Mouse (Mus musculus) neural tube, embryonic 12.5 days (tissue): Measurements from ENCODE around the gene Baz1b. TPM values are rescaled to one million over a fixed set of nuclear protein-coding genes. Genes with fewer than 3 reads are reported as not detected.

ENCODE experiments used
- ATAC-seq: fragments of 200-750 bp; cut with Nextera tagmentation; 2 replicates; pipeline ENCODE4 v1.8.0; 2017; ENCODE audit warnings: low read depth, mild to moderate bottlenecking, moderate TSS enrichment, moderate library complexity; ENCODE audit not compliant: low FRiP score
- H3K27ac ChIP-seq: fragments of 300-500 bp; sonication (generic); 2 replicates; pipeline ENCODE4 v1.5.1; 2016
- H3K27me3 ChIP-seq: fragments of 300-500 bp; sonication (generic); replicated peaks from 2 replicates; pipeline ENCODE4 v1.6.1; 2016; ENCODE audit warnings: mild to moderate bottlenecking
- H3K36me3 ChIP-seq: fragments of 300-500 bp; sonication (generic); 2 replicates; pipeline ENCODE4 v1.6.1; 2016; ENCODE audit warnings: mild to moderate bottlenecking
- H3K4me1 ChIP-seq: fragments of 300-500 bp; sonication (generic); 2 replicates; pipeline ENCODE4 v1.6.1; 2016
- H3K4me2 ChIP-seq: fragments of 300-500 bp; sonication (generic); replicated peaks from 2 replicates; pipeline ENCODE4 v1.6.1; 2016; ENCODE audit warnings: mild to moderate bottlenecking
- H3K4me3 ChIP-seq: fragments of 300-500 bp; sonication (generic); 2 replicates; pipeline ENCODE4 v1.5.1; 2016
- H3K9ac ChIP-seq: fragments of 300-500 bp; sonication (generic); 2 replicates; pipeline ENCODE4 v1.6.1; 2016; ENCODE audit warnings: mild to moderate bottlenecking
- H3K9me3 ChIP-seq: fragments of 300-500 bp; sonication (generic); 2 replicates; pipeline ENCODE4 v1.6.1; 2016; ENCODE audit warnings: mild to moderate bottlenecking
- WGBS: fragments of 180-500 bp; shearing (Covaris S2); methylation state at CpG from one replicate; pipeline ENCODE4 v1.1.7; 2016; 5-methylcytosine and 5-hydroxymethylcytosine counted together
- polyA plus RNA-seq: library from polyadenylated mRNA; unstranded; fragments of >200 nt; fragmentation: Nextera tagmentation; extraction: Ambion mirVana; gene quantifications from 2 replicates; pipeline ENCODE4 v1.2.1, GENCODE M21; 2016

Gene Baz1b
- polyA plus RNA-seq, 1 experiment from 2014 or later = 54.7 TPM

DNA sequence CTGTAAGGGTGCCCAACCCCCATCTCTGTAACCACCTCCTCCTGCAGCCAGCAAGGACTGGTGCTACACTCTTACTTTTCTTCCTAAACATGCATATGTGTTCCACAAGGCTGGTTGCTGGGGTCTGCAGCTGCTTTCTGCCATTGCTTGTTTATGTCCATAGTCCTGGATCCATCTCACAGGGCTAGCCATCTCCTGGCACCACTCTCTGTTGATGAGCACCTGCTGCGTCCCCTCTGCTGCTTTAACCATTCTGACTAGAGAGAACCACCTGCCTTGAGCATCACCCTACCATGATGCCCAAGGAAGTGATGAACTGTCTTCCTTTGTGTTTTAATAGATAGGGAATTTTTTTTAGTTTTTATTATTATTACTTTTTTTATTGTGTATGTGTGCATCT is 56.1 kb downstream of the Baz1b start:
- H3K4me1 ChIP-seq = peaks cover 3% of the 10 kb centered on the region
- 85% methylated on average over 1 of the region's 1 CpGs for WGBS
- no peak overlapping the region for H3K27ac ChIP-seq
- ATAC-seq = no peak
- no peak overlapping the region for H3K4me2 ChIP-seq
- no peaks in the 10 kb centered on the region for H3K9me3 ChIP-seq
- no peaks in the 10 kb centered on the region for H3K27me3 ChIP-seq
- no peak overlapping the region for H3K9ac ChIP-seq
- peaks cover 89% of the 10 kb centered on the region for H3K36me3 ChIP-seq
- no peak overlapping the region for H3K4me3 ChIP-seq

DNA sequence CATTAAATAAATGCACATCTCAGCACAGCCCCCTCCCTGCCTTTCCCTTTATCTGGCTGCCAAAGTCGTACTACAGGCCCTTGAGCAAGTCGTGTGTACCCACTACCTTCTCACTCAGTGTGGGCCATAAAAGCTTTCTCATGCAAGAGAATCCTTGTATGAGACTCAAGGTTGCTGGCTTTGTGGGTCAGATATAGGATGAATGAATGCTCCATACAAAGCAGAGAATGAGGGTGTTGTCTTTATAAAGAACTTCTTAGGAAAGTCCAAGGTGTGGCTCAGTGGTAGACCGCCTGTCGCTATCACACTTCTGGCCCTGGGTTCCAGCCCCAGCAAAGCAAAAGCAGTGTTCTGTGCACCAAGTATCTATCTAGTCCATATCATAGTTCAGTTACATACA is 59.5 kb downstream of the Baz1b start:
- Histone ChIP-seq H3K36me3 (peaks cover 55% of the 10 kb centered on the region), H3K9ac (no peak overlapping the region), H3K4me2 (no peak overlapping the region), H3K4me1 (peaks cover 32% of the 10 kb centered on the region), H3K9me3 (no peaks in the 10 kb centered on the region), H3K27ac (no peak overlapping the region), H3K27me3 (peaks cover 12% of the 10 kb centered on the region), H3K4me3 (no peak overlapping the region)
- ATAC-seq = no peak
- WGBS = 69% methylated on average over 4 of the region's 4 CpGs

DNA sequence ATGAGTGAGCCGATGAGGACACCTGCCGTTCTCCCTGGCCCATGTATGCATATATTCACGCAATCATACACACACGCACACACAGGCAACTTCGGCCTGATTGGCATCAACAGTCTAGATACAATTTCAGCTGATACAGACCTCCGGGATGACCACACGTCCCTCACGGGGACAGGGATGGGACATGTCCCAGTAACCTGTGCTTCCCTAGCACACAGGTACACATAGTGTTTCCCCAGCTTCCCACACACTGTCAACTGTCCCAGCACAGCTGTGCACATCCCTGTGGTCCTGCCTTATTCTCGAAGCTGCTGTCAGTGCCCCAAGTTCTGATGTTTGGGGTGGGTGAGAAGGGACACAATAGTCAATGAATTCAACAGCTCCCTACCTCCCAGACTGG is 60.3 kb downstream of the Baz1b start:
- Histone ChIP-seq H3K27me3 (peaks cover 12% of the 10 kb centered on the region), H3K36me3 (peaks cover 47% of the 10 kb centered on the region), H3K9me3 (no peaks in the 10 kb centered on the region), H3K4me3 (no peak overlapping the region), H3K27ac (no peak overlapping the region), H3K4me2 (peak overlapping the region; percentile 98), H3K9ac (no peak overlapping the region), H3K4me1 (peaks cover 32% of the 10 kb centered on the region)
- WGBS = 74% methylated on average over 9 of the region's 9 CpGs
- no peak for ATAC-seq

DNA sequence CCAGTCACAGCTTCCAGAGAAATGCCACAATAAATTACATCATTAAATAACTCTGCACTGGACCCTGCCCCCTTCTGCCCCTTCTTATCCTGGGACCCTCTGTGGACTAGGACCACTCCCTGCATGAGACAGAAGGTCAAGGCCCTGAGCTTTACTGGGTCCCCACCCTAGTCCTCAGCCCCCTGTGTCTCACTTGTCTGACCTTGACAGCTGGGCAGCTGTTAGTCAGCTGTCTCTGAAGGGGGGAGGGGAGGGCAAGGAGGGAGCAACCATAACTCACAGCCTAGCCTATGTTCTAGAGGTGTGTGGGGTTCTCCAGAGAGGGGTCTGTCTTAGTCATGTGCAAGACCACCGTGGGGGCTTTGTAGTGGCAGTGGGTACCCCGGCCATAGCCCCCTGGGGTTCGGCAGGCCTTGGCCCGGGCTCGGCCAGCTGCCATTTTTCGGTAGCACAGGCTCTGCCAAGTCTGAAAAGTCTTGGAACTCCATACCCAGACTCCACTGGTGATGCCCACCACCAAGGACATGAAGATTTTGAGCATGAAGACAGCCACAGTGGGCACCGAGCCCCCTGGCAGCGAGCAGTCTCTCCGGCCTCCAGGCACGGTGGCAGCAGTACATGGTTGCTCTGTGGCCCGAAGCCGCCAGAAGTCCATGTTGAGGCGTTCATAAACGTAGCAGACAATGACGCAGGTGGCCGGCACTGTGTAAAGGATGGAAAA is 62.1 kb downstream of the Baz1b start:
- Histone ChIP-seq H3K4me3 (peak overlapping the region; percentile 59), H3K4me1 (peaks cover 41% of the 10 kb centered on the region)
- no peak for ATAC-seq

DNA sequence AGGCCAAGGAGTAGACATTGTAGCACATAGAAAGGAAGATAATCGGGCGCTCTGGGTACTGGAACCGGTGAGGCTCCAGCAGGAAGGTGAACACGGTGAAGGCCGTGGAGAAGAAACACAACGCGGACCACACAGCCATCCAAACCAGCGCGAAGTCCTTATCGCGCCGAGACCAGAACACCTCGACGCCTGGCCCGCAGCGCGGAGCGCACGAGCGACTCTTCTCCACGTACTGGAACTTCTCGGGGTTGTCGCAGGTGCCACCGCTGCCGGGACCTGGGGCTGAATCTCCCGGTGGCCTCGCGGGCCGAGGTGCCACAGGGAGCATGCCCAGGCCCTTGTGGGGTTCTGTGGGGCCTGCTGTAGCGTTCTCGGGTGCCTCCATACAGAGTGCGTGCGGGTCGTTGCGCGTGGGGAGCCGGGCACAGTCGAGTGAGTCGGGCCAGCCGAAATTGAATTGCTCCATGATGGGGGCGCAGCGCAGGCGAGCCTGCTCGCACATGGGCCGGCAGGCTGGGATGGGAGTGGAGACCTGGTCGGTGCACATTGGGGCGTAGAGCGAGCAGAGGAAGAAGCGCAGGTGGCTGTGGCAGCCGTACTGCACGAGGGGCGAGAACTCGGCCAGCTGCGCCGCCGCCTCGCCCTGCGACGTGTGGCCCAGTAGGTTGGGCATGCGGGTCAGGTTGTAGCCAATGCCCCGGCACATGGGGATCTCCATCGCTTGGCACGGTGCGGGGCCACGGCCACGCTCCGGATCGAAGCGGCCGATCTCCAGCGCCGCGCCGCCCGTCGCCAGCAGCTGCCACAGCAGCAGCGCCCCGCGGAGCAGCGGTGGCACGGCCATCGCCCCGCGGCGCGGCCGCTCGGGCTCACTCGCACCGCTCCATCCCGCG is 63.4 kb downstream of the Baz1b start:
- Histone ChIP-seq H3K36me3 (peaks cover 17% of the 10 kb centered on the region), H3K4me2 (peak overlapping the region; percentile 98), H3K9me3 (no peaks in the 10 kb centered on the region), H3K4me3 (peak overlapping the region; percentile 59), H3K27me3 (peaks cover 12% of the 10 kb centered on the region), H3K4me1 (peaks cover 44% of the 10 kb centered on the region), H3K27ac (no peak overlapping the region), H3K9ac (peak overlapping the region; percentile 67)
- 1% methylated on average over 92 of the region's 92 CpGs for WGBS
- ATAC-seq = peak; percentile 25

More for the DNA sequence above, 62.1 kb downstream of the Baz1b start:
- 80% methylated on average over 16 of the region's 16 CpGs for WGBS
- Histone ChIP-seq H3K9me3 (no peaks in the 10 kb centered on the region), H3K27me3 (peaks cover 12% of the 10 kb centered on the region), H3K9ac (peak overlapping the region; percentile 67; the same call in 1 of the 2 replicates), H3K36me3 (peaks cover 31% of the 10 kb centered on the region), H3K27ac (no peak overlapping the region), H3K4me2 (peak overlapping the region; percentile 98)

DNA sequence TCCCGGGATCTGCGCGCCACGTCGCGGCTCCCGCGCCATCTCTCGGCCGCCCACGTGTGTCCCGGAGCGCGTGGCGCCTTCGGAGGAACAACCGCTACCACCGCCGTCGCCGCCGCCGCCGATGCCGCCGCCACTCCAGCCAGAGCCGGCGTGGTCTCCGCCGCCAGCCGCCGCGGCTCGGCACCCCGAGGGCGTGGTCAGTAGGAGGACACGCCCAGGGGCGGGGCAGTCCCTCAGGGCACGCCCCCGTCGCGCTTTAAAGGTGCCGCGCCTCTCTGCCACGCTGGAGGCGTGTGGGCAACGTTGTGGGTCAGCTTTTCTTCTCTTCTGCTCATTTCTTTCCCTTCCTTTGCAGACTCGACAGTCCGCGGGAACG is 64.0 kb downstream of the Baz1b start, which contains the start of gene Fzd9:
Fzd9 (minus strand) TSS at position 152 of the 376 bp plus-strand sequence.
- Histone ChIP-seq H3K36me3 (0 out of 2 replicates have a peak, but pooled peaks cover 12% of the 10 kb centered on the region), H3K27me3 (peaks cover 12% of the 10 kb centered on the region), H3K4me3 (peak within 1 kb of the TSS; percentile 59), H3K9ac (peak within 1 kb of the TSS; percentile 67), H3K27ac (no peak within 1 kb of the TSS), H3K4me1 (peaks cover 44% of the 10 kb centered on the region), H3K9me3 (no peaks in the 10 kb centered on the region), H3K4me2 (peak within 1 kb of the TSS; percentile 98)
- 0% methylated on average over 51 of the region's 51 CpGs for WGBS
- peak; percentile 61 for ATAC-seq

DNA sequence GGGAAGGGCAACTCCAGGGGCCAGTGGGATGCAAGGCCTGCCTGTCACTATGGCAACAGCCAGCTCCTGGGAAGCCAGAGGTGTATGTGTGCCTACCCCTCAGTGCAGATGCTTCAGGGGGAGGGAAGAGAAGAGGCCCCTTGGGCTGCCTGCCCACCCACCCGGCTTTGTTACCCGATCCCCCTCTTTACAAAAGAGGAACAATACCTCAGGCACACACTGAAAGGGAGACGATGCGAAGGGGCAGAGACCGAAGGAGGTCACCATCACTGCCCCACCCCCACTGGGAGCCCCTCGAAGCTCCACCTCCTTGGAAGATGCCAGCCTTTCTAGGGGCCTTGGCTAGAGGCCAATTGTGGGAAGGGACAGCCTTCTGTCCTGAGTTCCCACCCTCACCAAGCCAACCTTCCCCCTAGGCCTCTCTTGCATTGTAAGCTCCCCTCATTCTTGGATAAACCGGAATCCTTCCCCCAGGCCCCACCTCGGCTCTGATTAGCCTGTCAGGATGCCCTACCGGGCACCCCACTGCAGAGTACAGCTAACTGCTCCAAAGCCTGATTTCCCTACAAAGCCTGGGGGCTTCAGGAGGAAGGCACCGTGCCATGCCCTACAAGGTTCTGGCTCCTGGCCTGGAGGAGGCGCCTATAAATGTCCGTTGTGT is 66.8 kb downstream of the Baz1b start:
- H3K36me3 ChIP-seq = no peaks in the 10 kb centered on the region
- peak overlapping the region; percentile 69 for H3K27ac ChIP-seq
- H3K4me1 ChIP-seq = peaks cover 43% of the 10 kb centered on the region
- ATAC-seq = peak; percentile 80
- H3K9ac ChIP-seq = no peak overlapping the region
- H3K9me3 ChIP-seq = no peaks in the 10 kb centered on the region
- H3K4me3 ChIP-seq = no peak overlapping the region
- 1% methylated on average over 12 of the region's 12 CpGs for WGBS
- peaks cover 12% of the 10 kb centered on the region for H3K27me3 ChIP-seq
- H3K4me2 ChIP-seq = peak overlapping the region; percentile 10

DNA sequence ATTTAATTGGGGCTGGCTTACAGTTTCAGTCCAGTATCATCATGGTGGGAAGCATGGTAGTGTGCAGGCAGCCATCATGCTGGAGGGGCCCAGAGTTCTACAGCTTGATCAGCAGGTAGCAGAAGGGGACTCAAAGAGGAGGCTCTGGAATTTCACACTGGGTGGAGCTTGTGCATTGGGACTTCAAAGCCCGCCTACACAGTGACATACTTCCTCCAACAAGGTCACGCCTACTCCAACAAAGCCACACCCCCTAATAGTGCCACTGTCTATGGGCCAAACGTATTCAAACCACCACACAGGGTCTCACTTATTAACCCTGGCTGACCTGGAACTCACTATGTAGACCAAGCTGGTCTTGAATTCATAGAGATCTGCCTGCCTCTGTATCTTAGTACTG is 69.1 kb downstream of the Baz1b start:
- WGBS = 91% methylated on average over 3 of the region's 3 CpGs
- Histone ChIP-seq H3K9ac (no peak overlapping the region), H3K4me3 (no peak overlapping the region), H3K27ac (no peak overlapping the region), H3K9me3 (no peaks in the 10 kb centered on the region), H3K27me3 (no peaks in the 10 kb centered on the region), H3K36me3 (no peaks in the 10 kb centered on the region), H3K4me1 (peaks cover 24% of the 10 kb centered on the region), H3K4me2 (no peak overlapping the region)
- no peak for ATAC-seq

DNA sequence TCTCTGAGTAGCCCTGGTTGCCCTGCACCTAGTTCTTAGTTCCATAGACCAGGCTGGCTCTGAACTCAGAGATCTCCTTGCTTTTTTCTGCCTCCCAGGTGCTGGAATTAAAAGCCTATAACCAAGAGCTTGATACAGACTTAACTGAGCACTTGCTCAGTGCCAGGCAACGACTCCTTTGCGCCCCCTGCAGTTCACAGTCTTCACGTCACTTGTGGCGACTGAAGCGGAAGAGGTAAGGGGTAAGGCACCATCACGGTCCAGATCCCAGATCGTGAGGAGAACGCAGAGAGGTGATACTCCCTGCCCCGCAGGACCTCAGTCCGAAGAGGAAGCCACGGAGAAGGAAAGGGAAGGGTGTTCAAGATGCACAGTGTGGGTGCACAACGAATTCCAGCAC is 70.5 kb downstream of the Baz1b start:
- H3K4me2 ChIP-seq = no peak overlapping the region
- no peak overlapping the region for H3K4me3 ChIP-seq
- no peaks in the 10 kb centered on the region for H3K36me3 ChIP-seq
- no peak for ATAC-seq
- peaks cover 21% of the 10 kb centered on the region for H3K4me1 ChIP-seq
- no peaks in the 10 kb centered on the region for H3K27me3 ChIP-seq
- H3K27ac ChIP-seq = no peak overlapping the region
- WGBS = 83% methylated on average over 12 of the region's 12 CpGs
- H3K9ac ChIP-seq = no peak overlapping the region
- H3K9me3 ChIP-seq = no peaks in the 10 kb centered on the region

DNA sequence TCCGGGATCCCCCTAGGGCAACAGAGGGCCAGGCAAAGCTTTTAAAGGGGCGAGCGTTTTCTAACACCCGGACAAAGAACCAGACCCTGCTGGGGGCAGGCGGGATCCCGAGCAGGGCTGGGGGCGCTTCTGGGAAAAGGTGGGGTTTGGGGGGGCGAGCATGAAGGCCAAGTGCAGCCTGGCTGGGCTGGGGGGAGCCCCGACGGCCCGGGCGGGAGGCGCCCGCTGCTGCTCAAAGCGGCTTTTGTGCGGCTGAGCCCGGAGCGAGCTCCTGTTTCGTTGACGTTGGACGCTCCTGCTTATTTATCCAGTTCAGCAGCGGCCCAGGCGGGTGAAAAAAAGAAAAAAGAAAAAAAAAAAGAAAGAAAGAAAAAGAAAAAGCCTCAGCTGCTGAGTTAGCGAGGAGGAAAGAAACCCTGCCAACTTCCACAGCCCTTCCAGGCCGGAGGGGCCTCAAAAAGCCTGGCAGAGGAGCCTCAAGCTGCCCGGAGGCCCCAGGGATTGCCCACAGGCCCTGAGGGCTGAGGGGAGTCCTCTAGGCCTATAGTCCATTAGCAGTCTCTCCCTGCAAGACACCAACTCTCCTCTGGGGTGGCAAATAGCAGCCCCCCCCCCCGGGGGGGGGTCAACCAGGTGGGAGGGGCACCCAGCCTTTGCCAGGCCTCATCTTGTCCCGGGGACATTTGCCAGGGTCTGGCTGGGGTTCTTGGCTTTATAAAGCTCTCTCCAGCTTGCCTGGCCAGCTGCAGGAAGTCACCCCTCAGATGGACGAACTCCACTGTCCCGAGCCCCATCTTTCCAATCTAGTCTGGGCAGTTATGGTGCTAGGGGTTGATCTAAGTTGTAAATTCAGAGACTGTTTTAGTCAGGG is 71.5 kb downstream of the Baz1b start:
- no peaks in the 10 kb centered on the region for H3K27me3 ChIP-seq
- H3K4me1 ChIP-seq = peaks cover 19% of the 10 kb centered on the region
- no peaks in the 10 kb centered on the region for H3K9me3 ChIP-seq
- peak overlapping the region; percentile 48 for H3K4me2 ChIP-seq
- no peaks in the 10 kb centered on the region for H3K36me3 ChIP-seq
- 22% methylated on average over 30 of the region's 30 CpGs for WGBS
- ATAC-seq = no peak
- peak overlapping the region; percentile 54 for H3K9ac ChIP-seq
- no peak overlapping the region for H3K4me3 ChIP-seq
- H3K27ac ChIP-seq = peak overlapping the region; percentile 67

DNA sequence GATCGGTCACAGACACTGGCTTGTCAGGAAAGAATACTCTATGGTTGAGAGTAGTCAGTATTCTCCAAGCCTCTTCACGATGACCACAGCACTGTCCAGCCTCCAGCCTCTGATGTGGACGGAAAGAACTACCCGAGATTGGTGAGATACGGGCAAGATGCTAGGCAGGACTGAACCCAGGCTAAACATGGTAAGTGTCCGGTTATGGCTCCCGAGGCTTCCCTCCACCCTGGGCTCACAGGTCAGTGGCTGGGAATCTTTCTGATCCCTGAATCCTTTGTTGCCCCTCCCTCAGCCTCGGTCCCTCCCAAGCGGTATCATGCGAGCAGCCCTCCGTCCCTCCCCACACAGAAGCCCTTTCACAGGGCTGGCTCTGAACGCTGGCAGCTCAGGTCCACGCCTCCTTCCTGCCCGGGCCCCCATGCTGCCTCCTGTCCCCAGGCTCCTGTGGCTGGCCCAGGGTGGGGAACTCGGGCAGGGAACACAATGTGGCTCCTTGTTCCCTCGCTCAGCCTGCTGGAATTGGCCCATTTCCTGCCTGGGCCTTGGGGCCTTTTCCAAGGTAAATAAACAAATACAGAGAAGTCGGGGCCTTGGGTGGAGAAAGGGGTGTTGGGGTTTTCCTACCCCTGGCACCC is 76.9 kb downstream of the Baz1b start:
- Histone ChIP-seq H3K4me1 (peaks cover 11% of the 10 kb centered on the region), H3K4me3 (no peak overlapping the region), H3K27ac (no peak overlapping the region), H3K9me3 (no peaks in the 10 kb centered on the region), H3K27me3 (no peaks in the 10 kb centered on the region), H3K4me2 (peak overlapping the region; percentile 24), H3K9ac (no peak overlapping the region), H3K36me3 (no peaks in the 10 kb centered on the region)
- WGBS = 20% methylated on average over 17 of the region's 17 CpGs
- ATAC-seq = peak; percentile 41; the same call in 1 of the 2 replicates
